Comparison of ENCODE assay signal across 8 mouse cellular contexts in genomic region chr6:31660778-31661177, GRCm38 (mm10).
DNase-seq lines count a peak whose midpoint lies in the region; ATAC-seq and TF ChIP-seq lines count a peak whose summit lies in the region.

No protein-coding gene starts in this region.

- ATAC-seq in G1E (ENCODE audit: extremely low read depth, insufficient number of reproducible peaks, low FRiP score, poor library complexity, severe bottlenecking), result no peak
- peak; percentile 41 for ATAC-seq in forebrain, embryonic 12.5 days (ENCODE audit: low FRiP score)
- ATAC-seq in hindbrain, embryonic 11.5 days (ENCODE audit: low FRiP score), result peak; percentile 66; the same call in 1 of the 2 replicates
- peak; percentile 31; the same call in 1 of the 2 replicates for ATAC-seq in lung, embryonic 14.5 days (ENCODE audit: insufficient read depth)

- H3K36me3 ChIP-seq in G1E (replicated peaks), result no peaks in the 10 kb centered on the region
- no peaks in the 10 kb centered on the region for H3K36me3 ChIP-seq in forebrain, embryonic 12.5 days (replicated peaks)
- H3K36me3 ChIP-seq in hindbrain, embryonic 11.5 days (ENCODE audit: control insufficient read depth, insufficient read depth, low read length), result no peaks in the 10 kb centered on the region
- no peaks in the 10 kb centered on the region for H3K36me3 ChIP-seq in lung, embryonic 14.5 days (ENCODE audit: insufficient read depth)

- no peaks in the 10 kb centered on the region; the same call in 1 of the 2 replicates for H3K9me3 ChIP-seq in G1E (replicated peaks)
- no peaks in the 10 kb centered on the region for H3K9me3 ChIP-seq in forebrain, embryonic 12.5 days
- H3K9me3 ChIP-seq in hindbrain, embryonic 11.5 days (ENCODE audit: control insufficient read depth, low read length), result no peaks in the 10 kb centered on the region
- H3K9me3 ChIP-seq in lung, embryonic 14.5 days (ENCODE audit: low read depth, low read length), result no peaks in the 10 kb centered on the region

- H3K27me3 ChIP-seq in G1E (ENCODE audit: insufficient read depth, low read length), result peaks cover 6% of the 10 kb centered on the region
- H3K27me3 ChIP-seq in forebrain, embryonic 12.5 days, result peaks cover 16% of the 10 kb centered on the region; the same call in 1 of the 2 replicates
- H3K27me3 ChIP-seq in hindbrain, embryonic 11.5 days (ENCODE audit: control insufficient read depth, insufficient read depth, low read length), result no peaks in the 10 kb centered on the region
- no peaks in the 10 kb centered on the region for H3K27me3 ChIP-seq in lung, embryonic 14.5 days (ENCODE audit: insufficient read depth, low read length)

- peak; percentile 88 for TF ChIP-seq CTCF in G1E (IDR thresholded peaks at IDR 0.05; ENCODE audit: low read depth, low read length)
- peak; percentile 96 for TF ChIP-seq CTCF in layer of hippocampus, adult 2 months (conservative IDR thresholded peaks at IDR 0.05)
- peak; percentile 95 for TF ChIP-seq CTCF in lung, embryonic 14.5 days (IDR thresholded peaks at IDR 0.05; ENCODE audit: low read depth)
- TF ChIP-seq CTCF in olfactory bulb, adult 2 months (IDR thresholded peaks at IDR 0.05; ENCODE audit: insufficient read depth, low read depth, low read length), result peak; percentile 48; the same call in 1 of the 2 replicates

- TF ChIP-seq POLR2A in olfactory bulb, adult 2 months (IDR thresholded peaks at IDR 0.05; ENCODE audit: insufficient read depth, low read depth, low read length), result no peak

- H3K4me1 ChIP-seq in G1E (ENCODE audit: insufficient read depth, low read depth, low read length), result peaks cover 65% of the 10 kb centered on the region
- H3K4me1 ChIP-seq in forebrain, embryonic 12.5 days, result no peaks in the 10 kb centered on the region; the same call in 1 of the 2 replicates
- H3K4me1 ChIP-seq in hindbrain, embryonic 11.5 days (replicated peaks; ENCODE audit: control insufficient read depth, insufficient read depth, low read length), result no peaks in the 10 kb centered on the region
- no peaks in the 10 kb centered on the region for H3K4me1 ChIP-seq in lung, embryonic 14.5 days (ENCODE audit: insufficient read depth)
- H3K4me1 ChIP-seq in olfactory bulb, adult 2 months (ENCODE audit: control insufficient read depth, insufficient read depth, low read length), result peaks cover 9% of the 10 kb centered on the region

- 13% methylated on average over 8 of the region's 8 CpGs for WGBS in forebrain, embryonic 12.5 days
- 14% methylated on average over 8 of the region's 8 CpGs for WGBS in hindbrain, embryonic 11.5 days
- 6% methylated on average over 8 of the region's 8 CpGs for WGBS in lung, embryonic 14.5 days
- 10% methylated on average over 8 of the region's 8 CpGs for WGBS in olfactory bulb, adult 2 months

- peak; percentile 23 for DNase-seq in G1E (ENCODE audit: low spot score)
- peak; percentile 69 for DNase-seq in c-Kit-positive CD71-positive TER-119-negative erythroid progenitor cells, embryonic 14.5 days (ENCODE audit: low read depth)
- peak; percentile 84 for DNase-seq in hindbrain, embryonic 11.5 days (ENCODE audit: low spot score)
- peak; percentile 65 to 84 for DNase-seq in layer of hippocampus, adult 2 months (ENCODE audit: low spot score in 2 of 2)
- DNase-seq in lung, embryonic 14.5 days, result peak; percentile 87
- DNase-seq in thymus, postnatal 4 days, result peak; percentile 64

- no peak overlapping the region for H3K9ac ChIP-seq in forebrain, embryonic 12.5 days
- H3K9ac ChIP-seq in hindbrain, embryonic 11.5 days (ENCODE audit: low read depth, low read length), result no peak overlapping the region
- no peak overlapping the region for H3K9ac ChIP-seq in lung, embryonic 14.5 days

- H3K4me2 ChIP-seq in forebrain, embryonic 12.5 days, result no peak overlapping the region
- H3K4me2 ChIP-seq in hindbrain, embryonic 11.5 days (replicated peaks; ENCODE audit: low read depth, low read length), result no peak overlapping the region
- no peak overlapping the region for H3K4me2 ChIP-seq in lung, embryonic 14.5 days

- no peak overlapping the region for H3K27ac ChIP-seq in forebrain, embryonic 12.5 days
- no peak overlapping the region for H3K27ac ChIP-seq in hindbrain, embryonic 11.5 days (ENCODE audit: low read depth, low read length)
- H3K27ac ChIP-seq in layer of hippocampus, adult 2 months, result no peak overlapping the region
- H3K27ac ChIP-seq in lung, embryonic 14.5 days (ENCODE audit: low read depth), result no peak overlapping the region
- no peak overlapping the region for H3K27ac ChIP-seq in olfactory bulb, adult 2 months (ENCODE audit: insufficient read depth, low read depth, low read length)

- H3K4me3 ChIP-seq in G1E (ENCODE audit: low read depth, low read length), result peak overlapping the region; percentile 34; the same call in 1 of the 2 replicates
- no peak overlapping the region for H3K4me3 ChIP-seq in forebrain, embryonic 12.5 days (replicated peaks)
- H3K4me3 ChIP-seq in hindbrain, embryonic 11.5 days (ENCODE audit: low read depth, low read length), result no peak overlapping the region
- H3K4me3 ChIP-seq in layer of hippocampus, adult 2 months, result no peak overlapping the region
- H3K4me3 ChIP-seq in lung, embryonic 14.5 days (ENCODE audit: low read depth, low read length), result no peak overlapping the region
- H3K4me3 ChIP-seq in olfactory bulb, adult 2 months (ENCODE audit: insufficient read depth, low read depth, low read length), result no peak overlapping the region

Comparison
In these comparisons a context has a peak if more than half of its experiments do, and no peak if none do; other contexts are left out.
1. DNase-seq: peak in every context shown above with its lines; median percentile 87 in lung, embryonic 14.5 days; 84 in hindbrain, embryonic 11.5 days; 74 in layer of hippocampus, adult 2 months; 69 in c-Kit-positive CD71-positive TER-119-negative erythroid progenitor cells, embryonic 14.5 days; 64 in thymus, postnatal 4 days; 23 in G1E.